Mouse (Mus musculus) forebrain, embryonic 10.5 days (tissue): Measurements from ENCODE around the gene AC140267.1. TPM values are rescaled to one million over a fixed set of nuclear protein-coding genes. Genes with fewer than 3 reads are reported as not detected.
A peak's percentile ranks its signal among the peaks of the same experiment; 100 is the strongest.

Source experiments
- DNase-seq: peaks from one replicate; pipeline ENCODE4 v3.0.0-alpha.2; 2017; ENCODE audit warnings: low spot score; ENCODE audit errors: extremely low spot score
- H3K27ac ChIP-seq: fragments of 300-500 bp; sonication (generic); 2 replicates; pipeline ENCODE4 v1.5.1; 2016; ENCODE audit warnings: mild to moderate bottlenecking
- H3K27me3 ChIP-seq: fragments of 300-500 bp; sonication (generic); 2 replicates; pipeline ENCODE4 v1.6.1; 2016; ENCODE audit warnings: mild to moderate bottlenecking; ENCODE audit not compliant: poor library complexity, severe bottlenecking
- H3K36me3 ChIP-seq: fragments of 300-500 bp; sonication (generic); replicated peaks from 2 replicates; pipeline ENCODE4 v1.6.1; 2016; ENCODE audit warnings: mild to moderate bottlenecking, moderate library complexity
- H3K4me1 ChIP-seq: fragments of 300-500 bp; sonication (generic); 2 replicates; pipeline ENCODE4 v1.6.1; 2016
- H3K4me3 ChIP-seq: fragments of 300-500 bp; sonication (generic); 2 replicates; pipeline ENCODE4 v1.5.1; 2016; ENCODE audit warnings: mild to moderate bottlenecking, moderate library complexity
- H3K9me3 ChIP-seq: fragments of 300-500 bp; sonication (generic); 2 replicates; pipeline ENCODE4 v1.6.1; 2016; ENCODE audit warnings: mild to moderate bottlenecking, moderate library complexity
- whole genome bisulfite sequencing: fragments of 180-500 bp; shearing (Covaris S2); methylation state at CpG from one replicate; pipeline ENCODE4 v1.1.7; 2016; 5-methylcytosine and 5-hydroxymethylcytosine counted together
- polyA plus RNA-seq: library from polyadenylated mRNA; unstranded; fragments of >200 nt; fragmentation: Nextera tagmentation; extraction: Ambion mirVana; gene quantifications from 2 replicates; pipeline ENCODE4 v1.2.1, GENCODE M21; 2016

AC140267.1 gene
- polyA plus RNA-seq, 1 experiment from 2014 or later, result 3.7 TPM

DNA sequence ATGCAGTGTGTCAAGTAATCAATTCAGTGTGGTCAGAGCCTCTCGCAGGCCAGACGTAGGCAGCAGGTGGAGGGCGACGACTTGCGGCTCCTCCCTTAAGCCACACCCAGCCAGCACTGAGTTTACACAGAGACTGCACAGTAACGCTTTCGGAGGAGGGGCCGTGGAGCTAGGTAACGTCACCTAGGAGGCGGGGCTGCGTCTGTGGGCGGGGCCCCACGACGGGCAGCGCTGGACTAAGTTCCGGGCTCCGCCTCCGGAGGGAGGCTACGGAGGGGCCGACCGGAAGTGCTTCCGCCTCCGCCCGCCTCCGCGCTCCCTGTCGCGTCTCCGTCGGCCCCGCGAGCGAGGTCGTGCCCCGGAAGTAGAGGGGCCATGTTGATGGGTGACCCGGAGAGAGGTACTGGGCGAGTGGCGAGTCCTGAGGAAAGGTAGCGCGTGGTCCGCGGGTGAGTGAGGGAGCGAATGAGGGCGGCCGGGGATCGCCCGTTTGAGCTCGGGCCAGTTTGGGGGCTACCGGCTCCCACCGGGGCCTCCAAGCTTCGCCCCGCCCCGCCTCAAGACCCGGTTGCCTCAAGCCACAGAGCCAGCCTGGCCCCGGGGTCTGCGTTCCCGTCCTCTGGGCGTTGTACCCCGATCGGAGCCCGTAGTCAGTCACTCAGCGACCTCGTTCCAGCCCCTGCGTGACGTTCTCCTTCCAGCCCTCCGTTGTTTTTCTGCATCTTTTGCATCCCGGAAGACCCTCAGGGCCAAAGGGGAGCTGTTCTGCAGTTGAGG is 1.7 kb upstream of the AC140267.1 start, which contains the start of gene Mief1:
TSS of gene Mief1 (plus strand) at position 286 of the 777 bp plus-strand sequence.
- Histone ChIP-seq H3K27me3 (no peaks in the 10 kb centered on the region), H3K27ac (peak within 1 kb of the TSS; percentile 94), H3K4me3 (peak within 1 kb of the TSS; percentile 95), H3K9me3 (no peaks in the 10 kb centered on the region), H3K36me3 (peaks cover 37% of the 10 kb centered on the region), H3K4me1 (peaks cover 31% of the 10 kb centered on the region)
- under 1% methylated on average over 67 of the region's 67 CpGs for WGBS
- peak; percentile 96 for DNase-seq

DNA sequence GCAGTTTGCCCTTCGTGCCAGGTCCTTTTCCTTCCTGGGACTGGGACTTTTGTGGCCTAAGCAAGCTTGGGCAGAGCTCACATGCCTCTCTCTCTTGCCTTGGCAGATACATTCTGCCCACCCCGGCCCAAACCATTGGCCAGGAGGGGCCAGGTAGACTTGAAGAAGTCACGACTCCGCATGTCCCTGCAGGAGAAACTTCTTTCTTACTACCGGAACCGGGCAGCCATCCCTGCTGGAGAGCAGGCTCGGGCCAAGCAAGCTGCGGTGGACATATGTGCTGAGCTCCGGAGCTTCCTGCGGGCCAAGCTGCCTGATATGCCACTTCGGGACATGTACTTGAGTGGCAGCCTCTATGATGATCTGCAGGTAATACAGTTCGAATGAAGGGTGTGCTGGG is 12.5 kb downstream of the AC140267.1 start:
- 96% methylated on average over 12 of the region's 12 CpGs for WGBS
- no peak overlapping the region for H3K4me3 ChIP-seq
- no peak for DNase-seq
- peaks cover 6% of the 10 kb centered on the region for H3K4me1 ChIP-seq
- peaks cover 94% of the 10 kb centered on the region for H3K36me3 ChIP-seq
- H3K27ac ChIP-seq, result no peak overlapping the region
- no peaks in the 10 kb centered on the region for H3K27me3 ChIP-seq
- no peaks in the 10 kb centered on the region for H3K9me3 ChIP-seq

DNA sequence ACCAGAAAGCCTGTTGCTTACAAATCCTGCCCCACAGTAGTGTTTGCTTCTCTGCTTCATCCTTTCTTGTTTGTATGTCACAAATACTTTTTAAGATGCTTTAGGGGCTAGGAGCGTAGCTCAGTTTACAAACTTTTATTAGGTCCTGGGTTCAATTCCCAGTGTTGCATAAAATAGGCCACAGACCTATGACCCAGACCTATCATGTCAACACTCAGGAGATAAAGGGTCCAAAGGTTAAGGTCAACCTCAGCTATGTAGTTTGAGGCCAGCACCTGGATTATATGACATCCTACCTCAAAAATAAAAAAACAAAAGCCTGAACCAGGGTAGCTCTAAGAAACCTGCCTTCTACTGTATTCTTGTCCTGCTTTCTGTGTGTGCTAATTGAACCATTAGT is 13.0 kb downstream of the AC140267.1 start:
- no peak overlapping the region for H3K27ac ChIP-seq
- H3K4me1 ChIP-seq, result peaks cover 11% of the 10 kb centered on the region
- 94% methylated on average over 1 of the region's 1 CpGs for WGBS
- H3K9me3 ChIP-seq, result no peaks in the 10 kb centered on the region
- no peak overlapping the region for H3K4me3 ChIP-seq
- H3K36me3 ChIP-seq, result peaks cover 90% of the 10 kb centered on the region
- no peak for DNase-seq
- no peaks in the 10 kb centered on the region for H3K27me3 ChIP-seq

DNA sequence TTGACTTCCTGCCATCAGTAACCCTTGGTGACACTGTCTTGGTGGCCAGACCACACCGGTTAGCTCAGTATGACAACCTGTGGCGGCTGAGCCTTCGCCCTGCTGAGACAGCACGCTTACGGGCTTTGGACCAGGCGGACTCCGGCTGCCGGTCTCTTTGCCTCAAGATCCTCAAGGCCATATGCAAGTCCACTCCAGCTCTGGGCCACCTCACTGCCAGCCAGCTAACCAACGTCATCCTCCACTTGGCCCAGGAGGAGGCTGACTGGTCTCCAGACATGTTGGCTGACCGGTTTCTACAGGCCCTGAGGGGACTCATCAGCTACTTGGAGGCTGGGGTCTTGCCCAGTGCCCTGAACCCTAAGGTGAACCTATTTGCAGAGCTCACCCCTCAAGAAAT is 14.0 kb downstream of the AC140267.1 start:
- H3K9me3 ChIP-seq, result no peaks in the 10 kb centered on the region
- H3K27me3 ChIP-seq, result no peaks in the 10 kb centered on the region
- H3K36me3 ChIP-seq, result peaks cover 79% of the 10 kb centered on the region
- peaks cover 21% of the 10 kb centered on the region for H3K4me1 ChIP-seq
- no peak for DNase-seq
- no peak overlapping the region for H3K4me3 ChIP-seq
- WGBS, result 98% methylated on average over 10 of the region's 10 CpGs
- no peak overlapping the region for H3K27ac ChIP-seq

DNA sequence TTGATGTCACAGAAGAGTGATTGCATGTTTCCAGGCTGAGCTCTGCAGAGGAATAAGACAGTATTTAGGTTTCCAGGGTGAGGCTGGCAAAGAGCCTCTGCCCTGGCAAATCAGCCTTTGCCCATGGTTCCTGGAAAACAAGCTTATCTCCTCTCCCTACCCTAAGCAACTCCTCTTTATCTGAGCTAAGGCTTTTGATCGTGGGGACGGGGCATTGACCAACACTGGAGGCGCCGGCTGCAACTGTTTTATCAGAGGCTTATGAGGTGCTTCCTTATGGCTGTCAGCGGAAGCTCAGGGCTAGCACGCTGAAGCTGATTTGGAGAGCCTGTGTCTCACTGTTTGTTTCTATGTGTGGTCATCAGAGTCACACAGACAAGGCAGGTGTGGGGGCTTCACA is 15.0 kb downstream of the AC140267.1 start:
- H3K27me3 ChIP-seq, result no peaks in the 10 kb centered on the region
- H3K4me3 ChIP-seq, result no peak overlapping the region
- DNase-seq, result no peak
- H3K9me3 ChIP-seq, result no peaks in the 10 kb centered on the region
- H3K27ac ChIP-seq, result no peak overlapping the region
- 95% methylated on average over 6 of the region's 6 CpGs for WGBS
- peaks cover 23% of the 10 kb centered on the region for H3K4me1 ChIP-seq
- H3K36me3 ChIP-seq, result peaks cover 72% of the 10 kb centered on the region

DNA sequence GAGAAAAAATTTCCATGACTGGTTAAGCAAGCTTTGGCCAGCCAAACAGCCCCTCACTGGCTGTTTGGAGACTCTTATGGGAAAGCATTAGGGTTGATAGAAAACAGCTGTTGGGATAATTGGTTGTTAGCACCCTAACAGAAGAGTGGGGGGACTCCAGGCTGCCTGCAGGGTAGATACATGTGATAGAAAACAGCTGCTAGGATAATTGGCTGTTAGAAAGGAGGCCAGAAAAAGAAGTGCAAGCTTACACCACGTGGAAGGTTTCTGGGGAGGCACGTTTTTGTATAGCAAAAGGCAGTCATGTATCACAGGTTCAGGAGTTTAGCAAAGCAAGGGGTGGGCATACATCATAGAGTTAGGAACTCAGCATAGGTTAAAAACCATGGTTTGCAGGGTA is 17.9 kb downstream of the AC140267.1 start:
- peak overlapping the region; percentile 100 for H3K27ac ChIP-seq
- H3K9me3 ChIP-seq, result no peaks in the 10 kb centered on the region
- no peak for DNase-seq
- H3K4me1 ChIP-seq, result peaks cover 46% of the 10 kb centered on the region
- H3K36me3 ChIP-seq, result peaks cover 70% of the 10 kb centered on the region
- H3K27me3 ChIP-seq, result no peaks in the 10 kb centered on the region
- WGBS, result 44% methylated on average over 2 of the region's 2 CpGs
- H3K4me3 ChIP-seq, result peak overlapping the region; percentile 100; the same call in 1 of the 2 replicates

DNA sequence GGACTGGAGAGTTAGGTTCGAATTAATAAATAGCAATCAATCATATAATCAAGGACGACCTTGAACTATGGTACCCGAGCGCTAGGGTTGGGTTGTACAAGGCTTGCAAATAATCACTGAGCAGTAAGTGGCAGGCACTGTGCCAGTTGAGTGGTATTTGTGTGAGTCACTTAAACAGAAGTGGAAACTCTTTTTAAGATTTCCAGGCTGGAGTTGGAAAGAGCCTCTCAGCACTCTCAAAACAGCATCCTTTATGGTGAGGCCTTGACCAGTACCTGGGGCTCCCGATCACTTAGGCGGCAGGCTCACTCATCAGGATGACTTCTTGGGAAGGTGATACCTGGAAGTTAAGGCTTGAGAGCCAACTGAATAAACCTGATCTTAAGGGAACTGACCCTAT is 18.6 kb downstream of the AC140267.1 start:
- peaks cover 53% of the 10 kb centered on the region for H3K4me1 ChIP-seq
- DNase-seq, result no peak
- 61% methylated on average over 6 of the region's 6 CpGs for WGBS
- H3K36me3 ChIP-seq, result peaks cover 70% of the 10 kb centered on the region
- no peaks in the 10 kb centered on the region for H3K27me3 ChIP-seq
- no peaks in the 10 kb centered on the region for H3K9me3 ChIP-seq
- peak overlapping the region; percentile 100 for H3K4me3 ChIP-seq
- peak overlapping the region; percentile 100 for H3K27ac ChIP-seq

DNA sequence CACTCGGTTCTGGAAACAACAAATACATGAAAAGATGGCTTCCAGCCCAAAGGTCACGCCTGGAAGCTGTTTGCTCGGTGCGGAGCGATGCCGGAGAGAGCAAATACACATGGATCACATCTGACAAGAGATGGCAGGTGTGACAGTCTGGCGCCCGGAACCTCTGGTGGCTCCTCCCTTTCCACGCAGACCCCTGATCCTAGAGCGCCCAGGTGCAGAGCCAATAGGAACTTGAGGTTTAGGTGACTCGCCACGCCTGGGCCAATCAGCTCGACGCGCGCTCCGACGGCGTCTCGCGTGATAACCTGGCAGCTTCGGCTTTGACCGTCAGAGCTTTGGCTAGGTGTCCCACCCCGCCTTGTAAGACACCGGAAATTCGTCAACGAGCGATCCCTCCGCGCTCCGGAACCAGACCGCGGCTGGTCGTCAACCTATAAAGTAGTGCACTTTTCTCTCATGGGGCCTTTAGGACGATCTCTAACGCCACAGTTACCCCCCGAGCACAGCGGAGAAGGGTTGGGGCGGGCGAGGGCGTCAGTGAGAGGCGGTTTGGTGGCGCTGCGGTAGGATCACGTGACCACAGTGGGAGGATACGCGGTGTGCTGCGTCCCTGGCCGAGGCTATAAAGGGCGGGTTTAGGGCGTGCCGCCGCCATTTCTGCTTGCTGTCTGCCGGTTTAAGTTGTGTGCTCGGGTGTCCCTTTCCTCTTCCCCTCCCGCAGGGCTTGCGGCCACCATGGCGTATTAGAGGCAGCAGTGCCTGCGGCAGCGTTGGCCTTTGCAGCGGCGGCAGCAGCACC is 19.4 kb downstream of the AC140267.1 start, which contains the start of gene Atf4:
TSS of gene Atf4 (plus strand) at position 338 of the 799 bp plus-strand sequence.
- DNase-seq, result peak; percentile 98
- Histone ChIP-seq H3K4me3 (peak within 1 kb of the TSS; percentile 100), H3K27ac (peak within 1 kb of the TSS; percentile 100), H3K27me3 (no peaks in the 10 kb centered on the region), H3K9me3 (no peaks in the 10 kb centered on the region), H3K4me1 (peaks cover 57% of the 10 kb centered on the region), H3K36me3 (peaks cover 70% of the 10 kb centered on the region)
- WGBS, result 0% methylated on average over 62 of the region's 62 CpGs

DNA sequence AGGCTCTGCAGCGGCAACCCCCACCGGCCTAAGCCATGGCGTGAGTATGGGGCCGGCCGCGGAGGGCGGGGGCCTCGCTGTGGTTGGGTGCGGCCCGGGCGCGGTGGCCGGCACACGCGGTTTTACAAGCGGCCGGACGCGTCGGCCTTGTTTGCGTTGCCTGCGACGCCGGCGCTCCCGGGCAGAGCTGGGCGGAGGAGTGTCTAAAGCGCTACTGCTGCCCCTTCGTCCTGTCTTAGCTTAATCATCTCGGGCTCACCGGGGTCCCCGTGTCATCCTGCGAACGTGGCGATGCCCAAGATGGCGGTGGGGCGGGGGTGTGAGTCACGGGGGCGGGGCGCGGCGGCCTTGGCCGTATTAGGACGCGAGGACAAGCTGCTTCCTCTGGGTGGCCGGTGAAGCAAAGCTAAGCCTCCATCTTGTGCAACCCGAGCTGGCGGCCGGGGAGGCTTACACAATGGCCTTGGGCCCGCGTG is 20.0 kb downstream of the AC140267.1 start:
- Histone ChIP-seq H3K27ac (peak overlapping the region; percentile 100), H3K4me1 (peaks cover 60% of the 10 kb centered on the region), H3K9me3 (no peaks in the 10 kb centered on the region), H3K27me3 (no peaks in the 10 kb centered on the region), H3K4me3 (peak overlapping the region; percentile 100), H3K36me3 (peaks cover 70% of the 10 kb centered on the region)
- WGBS, result 0% methylated on average over 51 of the region's 51 CpGs
- DNase-seq, result peak; percentile 80

DNA sequence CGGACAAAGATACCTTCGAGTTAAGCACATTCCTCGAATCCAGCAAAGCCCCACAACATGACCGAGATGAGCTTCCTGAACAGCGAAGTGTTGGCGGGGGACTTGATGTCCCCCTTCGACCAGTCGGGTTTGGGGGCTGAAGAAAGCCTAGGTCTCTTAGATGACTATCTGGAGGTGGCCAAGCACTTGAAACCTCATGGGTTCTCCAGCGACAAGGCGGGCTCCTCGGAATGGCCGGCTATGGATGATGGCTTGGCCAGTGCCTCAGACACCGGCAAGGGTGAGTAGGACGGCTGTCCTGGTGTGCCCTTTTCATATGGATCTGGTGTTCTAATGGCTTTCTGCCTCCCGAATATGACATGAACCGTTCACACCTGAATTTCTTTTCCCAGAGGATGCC is 20.6 kb downstream of the AC140267.1 start:
- 20% methylated on average over 16 of the region's 16 CpGs for WGBS
- H3K4me3 ChIP-seq, result peak overlapping the region; percentile 100
- DNase-seq, result peak; percentile 30
- no peaks in the 10 kb centered on the region for H3K9me3 ChIP-seq
- peaks cover 64% of the 10 kb centered on the region for H3K4me1 ChIP-seq
- H3K27me3 ChIP-seq, result no peaks in the 10 kb centered on the region
- peaks cover 70% of the 10 kb centered on the region for H3K36me3 ChIP-seq
- peak overlapping the region; percentile 100 for H3K27ac ChIP-seq

DNA sequence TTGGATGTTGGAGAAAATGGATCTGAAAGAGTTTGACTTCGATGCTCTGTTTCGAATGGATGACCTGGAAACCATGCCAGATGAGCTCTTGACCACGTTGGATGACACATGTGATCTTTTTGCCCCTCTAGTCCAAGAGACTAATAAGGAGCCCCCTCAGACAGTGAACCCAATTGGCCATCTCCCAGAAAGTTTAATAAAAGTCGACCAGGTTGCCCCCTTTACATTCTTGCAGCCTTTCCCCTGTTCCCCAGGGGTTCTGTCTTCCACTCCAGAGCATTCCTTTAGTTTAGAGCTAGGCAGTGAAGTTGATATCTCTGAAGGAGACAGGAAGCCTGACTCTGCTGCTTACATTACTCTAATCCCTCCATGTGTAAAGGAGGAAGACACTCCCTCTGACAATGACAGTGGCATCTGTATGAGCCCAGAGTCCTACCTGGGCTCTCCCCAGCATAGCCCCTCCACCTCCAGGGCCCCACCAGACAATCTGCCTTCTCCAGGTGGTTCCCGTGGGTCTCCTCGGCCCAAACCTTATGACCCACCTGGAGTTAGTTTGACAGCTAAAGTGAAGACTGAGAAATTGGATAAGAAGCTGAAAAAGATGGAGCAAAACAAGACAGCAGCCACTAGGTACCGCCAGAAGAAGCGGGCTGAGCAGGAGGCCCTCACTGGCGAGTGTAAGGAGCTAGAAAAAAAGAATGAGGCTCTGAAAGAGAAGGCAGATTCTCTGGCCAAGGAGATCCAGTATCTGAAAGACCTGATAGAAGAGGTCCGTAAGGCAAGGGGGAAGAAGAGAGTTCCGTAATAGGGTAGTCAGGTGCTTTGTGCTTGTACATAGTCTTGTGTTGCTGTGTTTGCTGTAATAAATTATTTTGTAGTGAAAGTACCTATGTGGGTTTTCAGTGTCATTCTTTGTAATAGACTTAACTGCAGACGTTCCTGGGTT is 21.3 kb downstream of the AC140267.1 start:
- 72% methylated on average over 12 of the region's 12 CpGs for WGBS
- Histone ChIP-seq H3K4me1 (peaks cover 64% of the 10 kb centered on the region), H3K27me3 (no peaks in the 10 kb centered on the region), H3K4me3 (peak overlapping the region; percentile 100), H3K27ac (peak overlapping the region; percentile 100), H3K9me3 (no peaks in the 10 kb centered on the region), H3K36me3 (peaks cover 67% of the 10 kb centered on the region)
- no peak for DNase-seq
